Mouse (Mus musculus) hindbrain, embryonic 16.5 days (tissue): ENCODE results near the gene Gm17949. TPM values are rescaled to one million over a fixed set of nuclear protein-coding genes. Genes with fewer than 3 reads are reported as not detected.

Source experiments
- ATAC-seq: fragments of 200-750 bp; cut with Nextera tagmentation; 2 replicates; pipeline ENCODE4 v1.8.0; 2017; ENCODE audit warnings: moderate TSS enrichment, moderate library complexity
- H3K27ac ChIP-seq: fragments of 300-500 bp; sonication (generic); 2 replicates; pipeline ENCODE4 v1.5.1; 2014; ENCODE audit warnings: low read depth, mild to moderate bottlenecking, control low read depth, low read length, moderate library complexity
- H3K27me3 ChIP-seq: fragments of 300-500 bp; sonication (generic); replicated peaks from 2 replicates; pipeline ENCODE4 v1.6.1; 2014; ENCODE audit warnings: low read length; ENCODE audit not compliant: control insufficient read depth, insufficient read depth
- H3K36me3 ChIP-seq: fragments of 300-500 bp; sonication (generic); 2 replicates; pipeline ENCODE4 v1.6.1; 2014; ENCODE audit warnings: mild to moderate bottlenecking, low read length, moderate library complexity, mixed read lengths; ENCODE audit not compliant: control insufficient read depth, insufficient read depth
- H3K4me1 ChIP-seq: fragments of 300-500 bp; sonication (generic); 2 replicates; pipeline ENCODE4 v1.6.1; 2014; ENCODE audit warnings: low read depth, low read length; ENCODE audit not compliant: control insufficient read depth, insufficient read depth
- H3K4me2 ChIP-seq: fragments of 300-500 bp; sonication (generic); 2 replicates; pipeline ENCODE4 v1.6.1; 2014; ENCODE audit warnings: mild to moderate bottlenecking, low read length, control low read depth, moderate library complexity
- H3K4me3 ChIP-seq: fragments of 300-500 bp; sonication (generic); 2 replicates; pipeline ENCODE4 v1.5.1; 2014; ENCODE audit warnings: mild to moderate bottlenecking, low read length, control low read depth, moderate library complexity
- H3K9ac ChIP-seq: fragments of 300-500 bp; sonication (generic); 2 replicates; pipeline ENCODE4 v1.6.1; 2014; ENCODE audit warnings: low read depth, mild to moderate bottlenecking, control low read depth, low read length, moderate library complexity
- H3K9me3 ChIP-seq: fragments of 300-500 bp; sonication (generic); 2 replicates; pipeline ENCODE4 v1.6.1; 2014; ENCODE audit warnings: mild to moderate bottlenecking, low read length, moderate library complexity; ENCODE audit not compliant: control insufficient read depth
- WGBS: fragments of 180-500 bp; shearing (Covaris S2); extraction: QIAGEN DNeasy Blood & Tissue Kit; methylation state at CpG from one replicate; pipeline ENCODE4 v1.1.7; 2014; 5-methylcytosine and 5-hydroxymethylcytosine counted together
- polyA plus RNA-seq: library from polyadenylated mRNA; unstranded; fragments of >200 nt; fragmentation: Nextera tagmentation; extraction: Ambion mirVana; gene quantifications from 2 replicates; pipeline ENCODE4 v1.2.1, GENCODE M21; 2015

Gm17949 gene
- polyA plus RNA-seq, 1 experiment from 2014 or later = 0.51 TPM

DNA sequence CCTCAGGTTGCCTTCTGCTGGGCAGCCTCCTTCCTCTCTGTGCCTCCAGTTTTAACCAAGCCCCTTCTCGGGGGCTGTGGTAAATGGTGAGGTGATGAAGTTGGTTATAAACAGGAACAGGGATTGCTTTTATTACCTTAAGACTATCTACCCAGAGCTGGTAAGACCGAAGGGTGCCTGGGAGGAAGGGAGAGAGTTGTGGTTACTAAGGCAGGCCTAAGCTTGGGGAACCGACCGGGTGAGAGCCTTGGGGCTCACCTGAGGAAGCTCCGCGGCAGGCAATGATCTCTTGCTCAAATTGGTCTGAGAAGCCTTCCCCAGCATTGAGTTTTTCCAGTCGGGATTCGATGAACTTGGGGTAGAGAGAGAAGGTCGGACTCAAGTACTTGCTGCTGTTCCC is 59.0 kb downstream of the Gm17949 start:
- H3K4me3 ChIP-seq = peak overlapping the region; percentile 15
- H3K27ac ChIP-seq = no peak overlapping the region
- 14% methylated on average over 9 of the region's 9 CpGs for WGBS
- H3K9me3 ChIP-seq = no peaks in the 10 kb centered on the region
- no peak for ATAC-seq
- 0 out of 2 replicates have a peak overlapping the region, but pooled peaks have one; percentile 23 for H3K9ac ChIP-seq
- peak overlapping the region; percentile 40 for H3K4me2 ChIP-seq
- no peaks in the 10 kb centered on the region for H3K4me1 ChIP-seq
- H3K27me3 ChIP-seq = no peaks in the 10 kb centered on the region
- H3K36me3 ChIP-seq = no peaks in the 10 kb centered on the region

DNA sequence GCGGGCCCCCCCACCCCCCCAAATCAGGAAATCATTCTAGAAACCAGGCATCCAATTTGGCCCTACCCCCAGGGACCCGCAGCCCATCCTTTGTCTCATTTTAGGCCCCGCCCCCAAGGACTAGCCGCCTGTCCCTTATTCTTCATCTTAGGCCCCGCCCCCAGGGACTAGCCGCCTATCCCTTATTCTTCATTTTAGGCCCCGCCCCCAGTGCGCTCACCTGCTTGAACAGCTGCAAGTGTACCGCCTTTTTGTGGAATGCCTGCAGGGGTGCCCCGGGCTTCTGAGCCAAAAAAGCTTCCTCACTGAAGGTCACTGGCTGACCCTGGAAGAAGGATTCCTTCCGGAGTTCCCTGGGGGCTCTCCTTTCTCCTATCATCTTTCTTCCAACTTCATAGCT is 59.4 kb downstream of the Gm17949 start:
- no peaks in the 10 kb centered on the region for H3K27me3 ChIP-seq
- no peak overlapping the region for H3K27ac ChIP-seq
- H3K4me1 ChIP-seq = no peaks in the 10 kb centered on the region
- WGBS = 7% methylated on average over 11 of the region's 11 CpGs
- peak; percentile 55 for ATAC-seq
- no peaks in the 10 kb centered on the region for H3K36me3 ChIP-seq
- H3K9ac ChIP-seq = no peak overlapping the region
- H3K9me3 ChIP-seq = no peaks in the 10 kb centered on the region
- H3K4me3 ChIP-seq = peak overlapping the region; percentile 15; the same call in 1 of the 2 replicates
- peak overlapping the region; percentile 40 for H3K4me2 ChIP-seq

Other genes starting within 250 kb of the Gm17949 start
- 97.3 and 99.9 TPM in 2 replicates for gene Dus3l, start 246.7 kb upstream of the Gm17949 start, polyA plus RNA-seq
- gene Prr22, start 241.2 kb upstream of the Gm17949 start, polyA plus RNA-seq = 0.60 and 1.0 TPM in 2 replicates
- 4.9 and 6.5 TPM in 2 replicates for gene Rfx2, start 180.5 kb upstream of the Gm17949 start, polyA plus RNA-seq
- not detected in 2 replicates for gene Acsbg2, start 137.0 kb upstream of the Gm17949 start, polyA plus RNA-seq
- gene 1700061G19Rik, start 136.0 kb upstream of the Gm17949 start, polyA plus RNA-seq = 0.29 and 0.50 TPM in 2 replicates
- gene Mllt1, start 76.1 kb upstream of the Gm17949 start, polyA plus RNA-seq = 58.2 and 82.3 TPM in 2 replicates
- not detected in 2 replicates for gene Acer1, start 29.3 kb upstream of the Gm17949 start, polyA plus RNA-seq
- 162 and 168 TPM in 2 replicates for gene Clpp, start 21.2 kb upstream of the Gm17949 start, polyA plus RNA-seq
- gene Alkbh7, start 14.1 kb upstream of the Gm17949 start, polyA plus RNA-seq = 57.8 and 64.4 TPM in 2 replicates
- gene Pspn, start 11.5 kb upstream of the Gm17949 start, polyA plus RNA-seq = 0.64 TPM in 1 of 2 replicates, not detected in the other
- 60.2 and 68.0 TPM in 2 replicates for gene Gtf2f1, start 181 bp upstream of the Gm17949 start, polyA plus RNA-seq
- 14.4 and 20.1 TPM in 2 replicates for gene Khsrp, start 20.1 kb downstream of the Gm17949 start, polyA plus RNA-seq
- not detected in 2 replicates for gene Slc25a41, start 30.2 kb downstream of the Gm17949 start, polyA plus RNA-seq
- 5.1 and 6.3 TPM in 2 replicates for gene Crb3, start 47.6 kb downstream of the Gm17949 start, polyA plus RNA-seq
- 43.2 and 44.7 TPM in 2 replicates for gene Slc25a23, start 48.4 kb downstream of the Gm17949 start, polyA plus RNA-seq
- 3.8 and 4.7 TPM in 2 replicates for gene Dennd1c, start 67.0 kb downstream of the Gm17949 start, polyA plus RNA-seq
- 362 and 407 TPM in 2 replicates for gene Tubb4a, start 76.3 kb downstream of the Gm17949 start, polyA plus RNA-seq
- gene Tnfsf9, start 93.9 kb downstream of the Gm17949 start, polyA plus RNA-seq = 8.7 and 9.3 TPM in 2 replicates
- gene Cd70, start 138.3 kb downstream of the Gm17949 start, polyA plus RNA-seq = 1.9 and 2.1 TPM in 2 replicates
- gene Tnfsf14, start 182.7 kb downstream of the Gm17949 start, polyA plus RNA-seq = not detected in 2 replicates
- gene C3, start 216.7 kb downstream of the Gm17949 start, polyA plus RNA-seq = 2.1 TPM in 2 replicates
- gene Gpr108, start 237.0 kb downstream of the Gm17949 start, polyA plus RNA-seq = 22.8 and 24.2 TPM in 2 replicates
- 10.1 and 11.6 TPM in 2 replicates for gene Trip10, start 238.0 kb downstream of the Gm17949 start, polyA plus RNA-seq